Mouse (Mus musculus): Measurements from ENCODE around the gene Cdk6. TPM values are rescaled to one million over a fixed set of nuclear protein-coding genes. Genes with fewer than 3 reads are reported as not detected.

The Cdk6 gene
- polyA plus RNA-seq, 1 experiment from 2014 or later = 15.3 TPM

DNA sequence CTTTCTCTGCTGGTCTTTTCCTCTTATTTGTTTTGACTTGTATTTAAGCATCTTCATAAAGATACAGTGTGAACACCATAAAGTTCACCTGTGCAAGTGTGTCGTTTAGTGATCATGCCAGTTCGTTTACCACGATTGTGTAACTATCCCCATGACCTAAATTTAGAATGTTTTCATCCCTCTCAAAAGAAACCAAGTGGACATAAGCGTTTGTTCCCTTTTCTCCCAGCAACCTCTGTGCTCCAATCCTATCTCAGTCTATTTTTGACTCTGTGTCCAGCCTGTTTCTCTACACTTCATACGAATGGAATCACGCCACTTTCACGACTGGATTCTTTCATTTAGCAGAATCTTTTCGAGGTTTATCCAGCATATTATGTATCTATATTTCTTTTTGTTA is 40.5 kb downstream of the Cdk6 start:
- Histone ChIP-seq H3K9ac (ENCODE audit: low read length) (no peak overlapping the region), H3K4me2 (no peak overlapping the region), H3K9me3 (ENCODE audit: control insufficient read depth, low read length) (no peaks in the 10 kb centered on the region), H3K36me3 (ENCODE audit: control insufficient read depth, insufficient read depth, low read length) (no peaks in the 10 kb centered on the region), H3K4me3 (ENCODE audit: low read depth, low read length) (no peak overlapping the region), H3K27me3 (ENCODE audit: control insufficient read depth, insufficient read depth, low read length) (no peaks in the 10 kb centered on the region), H3K4me1 (ENCODE audit: control insufficient read depth, insufficient read depth, low read length) (peaks cover 2% of the 10 kb centered on the region), H3K27ac (ENCODE audit: low read depth, low read length) (no peak overlapping the region)
- WGBS = 90% methylated on average over 8 of the region's 8 CpGs
- DNase-seq (ENCODE audit: low spot score, missing footprints) = no peak
- no peak for ATAC-seq (ENCODE audit: low FRiP score)

- Histone ChIP-seq H3K4me1 (ENCODE audit: control insufficient read depth, insufficient read depth, low read length) (peaks cover 5% of the 10 kb centered on the region), H3K27me3 (ENCODE audit: control insufficient read depth, insufficient read depth, low read length) (no peaks in the 10 kb centered on the region), H3K9ac (ENCODE audit: low read length) (no peak overlapping the region), H3K27ac (ENCODE audit: low read depth, low read length) (no peak overlapping the region), H3K9me3 (ENCODE audit: control insufficient read depth, low read length) (no peaks in the 10 kb centered on the region), H3K4me2 (no peak overlapping the region), H3K4me3 (ENCODE audit: low read depth, low read length) (no peak overlapping the region), H3K36me3 (ENCODE audit: control insufficient read depth, insufficient read depth, low read length) (no peaks in the 10 kb centered on the region)
- ATAC-seq (ENCODE audit: low FRiP score) (no peak), DNase-seq (ENCODE audit: low spot score, missing footprints) (no peak)
- 81% methylated on average over 13 of the region's 13 CpGs for WGBS
These were observed 41.2 kb downstream of the Cdk6 start for GRCm38 (mm10) chr5:3382343-3383040.

GRCm38 (mm10) chr5:3383547-3383946 is 42.3 kb downstream of the Cdk6 start:
- no peaks in the 10 kb centered on the region for H3K36me3 ChIP-seq (ENCODE audit: control insufficient read depth, insufficient read depth, low read length)
- H3K4me1 ChIP-seq (ENCODE audit: control insufficient read depth, insufficient read depth, low read length) = peaks cover 5% of the 10 kb centered on the region
- no peak overlapping the region for H3K4me2 ChIP-seq
- no peaks in the 10 kb centered on the region for H3K27me3 ChIP-seq (ENCODE audit: control insufficient read depth, insufficient read depth, low read length)
- H3K27ac ChIP-seq (ENCODE audit: low read depth, low read length) = no peak overlapping the region
- no peak overlapping the region for H3K4me3 ChIP-seq (ENCODE audit: low read depth, low read length)
- H3K9me3 ChIP-seq (ENCODE audit: control insufficient read depth, low read length) = no peaks in the 10 kb centered on the region
- H3K9ac ChIP-seq (ENCODE audit: low read length) = no peak overlapping the region
- DNase-seq (ENCODE audit: low spot score, missing footprints) (no peak), ATAC-seq (ENCODE audit: low FRiP score) (no peak)
- WGBS = 73% methylated on average over 3 of the region's 3 CpGs

DNA sequence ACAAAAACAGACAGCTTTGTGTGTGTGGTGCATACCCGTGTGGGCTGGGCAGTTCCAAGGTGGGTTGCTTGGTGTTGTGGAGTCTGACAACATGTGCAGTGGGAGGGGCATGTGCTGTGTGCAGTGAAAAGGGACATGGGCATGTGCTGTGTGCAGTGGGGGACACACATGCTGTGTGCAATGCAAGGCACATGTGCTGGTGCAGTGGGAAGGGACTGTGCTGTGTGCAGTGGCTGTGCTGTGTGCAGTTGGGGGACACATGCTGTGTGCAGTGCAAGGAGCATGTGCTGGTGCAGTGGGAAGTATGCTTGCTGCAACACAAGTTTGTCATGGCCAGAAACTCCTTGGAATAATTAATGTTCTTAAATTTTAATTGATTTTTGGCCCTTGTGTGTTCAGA is 43.8 kb downstream of the Cdk6 start:
- no peak overlapping the region for H3K4me2 ChIP-seq
- no peaks in the 10 kb centered on the region for H3K36me3 ChIP-seq (ENCODE audit: control insufficient read depth, insufficient read depth, low read length)
- H3K4me3 ChIP-seq (ENCODE audit: low read depth, low read length) = no peak overlapping the region
- no peak for DNase-seq (ENCODE audit: low spot score, missing footprints)
- peaks cover 5% of the 10 kb centered on the region for H3K4me1 ChIP-seq (ENCODE audit: control insufficient read depth, insufficient read depth, low read length)
- WGBS = 74% methylated on average over 1 of the region's 1 CpGs
- ATAC-seq (ENCODE audit: low FRiP score) = no peak
- H3K27me3 ChIP-seq (ENCODE audit: control insufficient read depth, insufficient read depth, low read length) = no peaks in the 10 kb centered on the region
- no peak overlapping the region for H3K9ac ChIP-seq (ENCODE audit: low read length)
- no peaks in the 10 kb centered on the region for H3K9me3 ChIP-seq (ENCODE audit: control insufficient read depth, low read length)
- no peak overlapping the region for H3K27ac ChIP-seq (ENCODE audit: low read depth, low read length)

DNA sequence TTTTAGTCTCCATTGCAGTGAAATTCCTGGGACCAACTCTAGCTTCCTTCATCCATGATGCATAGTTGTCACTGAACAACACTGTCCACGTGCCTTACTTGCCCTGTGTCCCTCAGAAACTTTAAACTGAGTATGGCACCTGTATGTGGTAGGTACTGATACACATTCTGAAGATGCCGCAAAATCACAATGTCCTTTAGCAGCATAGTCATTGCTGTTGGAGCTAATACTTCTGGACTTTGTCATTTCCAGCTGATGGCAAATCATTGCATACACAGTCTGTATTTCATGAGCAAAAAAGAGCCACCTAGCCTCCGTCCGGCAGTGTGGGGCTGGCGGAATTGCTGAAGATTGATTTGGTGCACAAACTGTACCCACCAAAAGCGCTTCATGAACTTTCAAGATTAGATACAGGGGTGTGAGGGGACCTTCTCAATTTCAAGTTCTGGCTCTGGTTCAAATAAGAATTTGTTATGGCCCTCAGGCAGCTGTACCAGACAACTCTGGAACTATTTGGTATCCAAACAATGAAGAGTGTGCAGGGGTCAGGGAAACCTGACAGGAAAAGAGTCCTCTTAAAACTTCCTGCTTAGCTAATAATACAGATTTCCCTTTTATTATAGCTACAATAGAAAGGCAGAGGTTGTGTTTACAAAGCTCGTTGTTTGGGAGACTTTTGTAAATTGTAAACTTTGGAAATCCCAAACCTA is 44.9 kb downstream of the Cdk6 start:
- H3K9me3 ChIP-seq (ENCODE audit: control insufficient read depth, low read length) = no peaks in the 10 kb centered on the region
- no peak for DNase-seq (ENCODE audit: low spot score, missing footprints)
- no peaks in the 10 kb centered on the region for H3K27me3 ChIP-seq (ENCODE audit: control insufficient read depth, insufficient read depth, low read length)
- peaks cover 5% of the 10 kb centered on the region for H3K4me1 ChIP-seq (ENCODE audit: control insufficient read depth, insufficient read depth, low read length)
- H3K9ac ChIP-seq (ENCODE audit: low read length) = no peak overlapping the region
- H3K27ac ChIP-seq (ENCODE audit: low read depth, low read length) = no peak overlapping the region
- no peaks in the 10 kb centered on the region for H3K36me3 ChIP-seq (ENCODE audit: control insufficient read depth, insufficient read depth, low read length)
- 81% methylated on average over 7 of the region's 7 CpGs for WGBS
- no peak overlapping the region for H3K4me3 ChIP-seq (ENCODE audit: low read depth, low read length)
- H3K4me2 ChIP-seq = no peak overlapping the region
- ATAC-seq (ENCODE audit: low FRiP score) = no peak

GRCm38 (mm10) chr5:3386731-3387087 is 45.4 kb downstream of the Cdk6 start:
- H3K4me3 ChIP-seq (ENCODE audit: low read depth, low read length) = no peak overlapping the region
- H3K36me3 ChIP-seq (ENCODE audit: control insufficient read depth, insufficient read depth, low read length) = no peaks in the 10 kb centered on the region
- H3K9ac ChIP-seq (ENCODE audit: low read length) = no peak overlapping the region
- ATAC-seq (ENCODE audit: low FRiP score) = no peak
- no peaks in the 10 kb centered on the region for H3K9me3 ChIP-seq (ENCODE audit: control insufficient read depth, low read length)
- no peak overlapping the region for H3K27ac ChIP-seq (ENCODE audit: low read depth, low read length)
- no peak for DNase-seq (ENCODE audit: low spot score, missing footprints)
- no peak overlapping the region for H3K4me2 ChIP-seq
- H3K27me3 ChIP-seq (ENCODE audit: control insufficient read depth, insufficient read depth, low read length) = no peaks in the 10 kb centered on the region
- WGBS = 6% methylated on average over 4 of the region's 4 CpGs
- H3K4me1 ChIP-seq (ENCODE audit: control insufficient read depth, insufficient read depth, low read length) = peaks cover 5% of the 10 kb centered on the region

DNA sequence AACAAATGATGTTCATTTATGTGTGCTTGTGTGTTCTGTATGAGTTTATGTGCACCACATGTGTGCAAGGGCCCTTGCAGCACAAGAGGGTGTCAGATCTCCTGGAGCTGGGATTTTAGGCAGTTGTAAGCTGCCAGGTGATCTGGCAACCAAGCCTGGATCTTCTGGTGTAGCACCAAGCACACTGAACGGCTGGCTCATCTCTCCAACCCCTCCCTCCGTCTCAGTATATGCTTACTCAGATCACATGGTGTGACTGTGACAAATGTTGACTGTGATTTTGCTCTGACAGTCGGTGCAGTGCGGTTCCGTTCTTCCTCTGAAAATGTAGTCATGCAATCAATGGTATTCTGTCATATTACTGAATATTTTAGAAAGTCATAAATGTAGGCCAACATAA is 45.9 kb downstream of the Cdk6 start:
- H3K27ac ChIP-seq (ENCODE audit: low read depth, low read length) = no peak overlapping the region
- no peaks in the 10 kb centered on the region for H3K27me3 ChIP-seq (ENCODE audit: control insufficient read depth, insufficient read depth, low read length)
- H3K9ac ChIP-seq (ENCODE audit: low read length) = no peak overlapping the region
- H3K4me2 ChIP-seq = no peak overlapping the region
- WGBS = 54% methylated on average over 5 of the region's 5 CpGs
- ATAC-seq (ENCODE audit: low FRiP score) (no peak), DNase-seq (ENCODE audit: low spot score, missing footprints) (no peak)
- H3K4me1 ChIP-seq (ENCODE audit: control insufficient read depth, insufficient read depth, low read length) = peaks cover 5% of the 10 kb centered on the region
- no peaks in the 10 kb centered on the region for H3K36me3 ChIP-seq (ENCODE audit: control insufficient read depth, insufficient read depth, low read length)
- no peak overlapping the region for H3K4me3 ChIP-seq (ENCODE audit: low read depth, low read length)
- H3K9me3 ChIP-seq (ENCODE audit: control insufficient read depth, low read length) = no peaks in the 10 kb centered on the region

- no peak overlapping the region for H3K4me2 ChIP-seq
- DNase-seq (ENCODE audit: low spot score, missing footprints) = no peak
- no peak for ATAC-seq (ENCODE audit: low FRiP score)
- peaks cover 3% of the 10 kb centered on the region for H3K4me1 ChIP-seq (ENCODE audit: control insufficient read depth, insufficient read depth, low read length)
- H3K9me3 ChIP-seq (ENCODE audit: control insufficient read depth, low read length) = no peaks in the 10 kb centered on the region
- no peak overlapping the region for H3K9ac ChIP-seq (ENCODE audit: low read length)
- H3K4me3 ChIP-seq (ENCODE audit: low read depth, low read length) = no peak overlapping the region
- H3K36me3 ChIP-seq (ENCODE audit: control insufficient read depth, insufficient read depth, low read length) = no peaks in the 10 kb centered on the region
- no peak overlapping the region for H3K27ac ChIP-seq (ENCODE audit: low read depth, low read length)
- WGBS = 89% methylated on average over 3 of the region's 3 CpGs
- no peaks in the 10 kb centered on the region for H3K27me3 ChIP-seq (ENCODE audit: control insufficient read depth, insufficient read depth, low read length)
These were observed 51.6 kb downstream of the Cdk6 start for GRCm38 (mm10) chr5:3392856-3393255.

DNA sequence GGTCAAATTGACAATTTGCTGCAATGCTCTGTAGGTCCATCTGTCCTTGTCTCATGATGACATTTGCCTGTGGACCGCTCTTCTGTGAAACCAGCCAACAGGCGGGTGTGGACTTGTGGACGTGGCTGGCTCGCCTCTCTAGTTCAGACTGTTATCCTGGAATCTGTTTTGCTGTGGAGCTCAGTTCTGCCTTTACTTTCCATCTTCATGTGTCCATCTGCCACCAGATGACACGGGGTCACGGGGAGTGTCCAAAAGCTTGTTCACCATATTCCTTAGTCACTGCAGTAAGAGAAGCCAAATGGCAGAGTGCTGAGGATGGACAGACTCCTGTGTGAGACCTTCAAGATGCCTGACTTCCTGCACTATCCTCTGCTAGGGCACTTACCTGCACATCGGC is 52.9 kb downstream of the Cdk6 start:
- DNase-seq (ENCODE audit: low spot score, missing footprints) (no peak), ATAC-seq (ENCODE audit: low FRiP score) (no peak)
- Histone ChIP-seq H3K4me3 (ENCODE audit: low read depth, low read length) (no peak overlapping the region), H3K4me1 (ENCODE audit: control insufficient read depth, insufficient read depth, low read length) (peaks cover 3% of the 10 kb centered on the region), H3K27me3 (ENCODE audit: control insufficient read depth, insufficient read depth, low read length) (no peaks in the 10 kb centered on the region), H3K9ac (ENCODE audit: low read length) (no peak overlapping the region), H3K36me3 (ENCODE audit: control insufficient read depth, insufficient read depth, low read length) (no peaks in the 10 kb centered on the region), H3K27ac (ENCODE audit: low read depth, low read length) (no peak overlapping the region), H3K9me3 (ENCODE audit: control insufficient read depth, low read length) (no peaks in the 10 kb centered on the region), H3K4me2 (no peak overlapping the region)
- WGBS = 94% methylated on average over 7 of the region's 7 CpGs
